Mouse (Mus musculus) layer of hippocampus, adult 9-11 months (tissue): ENCODE measurements around the gene Nsun2.
A peak's percentile ranks its signal among the peaks of the same experiment; 100 is the strongest.
"Not testable (repeated sequence)": the region's sequence is repeated elsewhere in the genome, so short reads cannot be mapped to it uniquely, and the experiment has no call there.

Experiments
- DNase-seq: peaks from one replicate; pipeline ENCODE4 v3.0.0; 2022

The Nsun2 gene

DNA sequence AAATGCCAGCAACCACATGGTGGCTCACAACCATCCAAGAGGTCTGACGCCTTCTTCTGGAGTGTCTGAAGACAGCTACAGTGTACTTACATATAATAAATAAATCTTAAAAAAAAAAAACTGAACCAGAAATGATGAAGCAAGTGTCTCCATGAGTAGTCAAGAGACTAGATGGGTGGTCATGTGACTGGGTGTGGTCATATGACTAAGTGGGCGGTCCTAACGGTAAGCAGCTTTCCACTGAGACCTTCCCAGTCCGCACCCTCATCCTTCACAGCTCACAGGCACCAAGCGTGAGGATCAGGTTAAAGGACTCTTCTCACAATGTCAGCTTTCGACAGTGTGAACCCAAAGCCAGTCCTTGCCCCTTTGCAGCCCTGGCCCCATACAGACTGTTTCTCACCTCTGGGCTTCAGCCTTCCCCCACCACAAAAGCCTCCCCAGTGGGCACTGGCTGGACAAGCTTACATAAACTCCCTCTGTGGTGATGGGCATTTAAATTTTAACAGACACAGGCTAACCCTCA, 22.5 kb downstream of the Nsun2 start:
- no peak for DNase-seq

- no peak for DNase-seq
These were observed 23.2 kb downstream of the Nsun2 start for GRCm38 (mm10) chr13:69556728-69557127.

GRCm38 (mm10) chr13:69558098-69558660, 24.6 kb downstream of the Nsun2 start:
- peak; percentile 47 for DNase-seq

GRCm38 (mm10) chr13:69559291-69559961, 25.9 kb downstream of the Nsun2 start:
- peak; percentile 77 for DNase-seq

DNA sequence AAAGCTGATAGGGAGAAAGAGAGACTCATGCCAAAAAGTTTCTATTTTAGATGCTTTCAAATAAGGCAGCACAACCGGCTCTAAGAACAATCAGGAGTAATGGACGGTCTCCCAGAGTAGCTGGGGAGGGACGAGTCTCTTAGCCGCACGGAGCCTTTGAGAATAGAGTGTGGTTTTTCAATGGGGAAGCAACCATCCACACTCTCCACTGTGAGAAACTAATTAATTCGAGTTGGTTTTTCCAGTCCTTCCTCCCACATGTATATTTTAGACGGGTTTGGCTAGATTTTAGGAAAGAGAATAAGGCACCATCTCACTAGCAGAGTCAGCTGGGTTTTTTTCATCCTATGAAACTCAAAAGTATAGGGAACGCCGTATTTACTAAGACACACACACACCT, 28.5 kb downstream of the Nsun2 start:
- DNase-seq: no peak

DNA sequence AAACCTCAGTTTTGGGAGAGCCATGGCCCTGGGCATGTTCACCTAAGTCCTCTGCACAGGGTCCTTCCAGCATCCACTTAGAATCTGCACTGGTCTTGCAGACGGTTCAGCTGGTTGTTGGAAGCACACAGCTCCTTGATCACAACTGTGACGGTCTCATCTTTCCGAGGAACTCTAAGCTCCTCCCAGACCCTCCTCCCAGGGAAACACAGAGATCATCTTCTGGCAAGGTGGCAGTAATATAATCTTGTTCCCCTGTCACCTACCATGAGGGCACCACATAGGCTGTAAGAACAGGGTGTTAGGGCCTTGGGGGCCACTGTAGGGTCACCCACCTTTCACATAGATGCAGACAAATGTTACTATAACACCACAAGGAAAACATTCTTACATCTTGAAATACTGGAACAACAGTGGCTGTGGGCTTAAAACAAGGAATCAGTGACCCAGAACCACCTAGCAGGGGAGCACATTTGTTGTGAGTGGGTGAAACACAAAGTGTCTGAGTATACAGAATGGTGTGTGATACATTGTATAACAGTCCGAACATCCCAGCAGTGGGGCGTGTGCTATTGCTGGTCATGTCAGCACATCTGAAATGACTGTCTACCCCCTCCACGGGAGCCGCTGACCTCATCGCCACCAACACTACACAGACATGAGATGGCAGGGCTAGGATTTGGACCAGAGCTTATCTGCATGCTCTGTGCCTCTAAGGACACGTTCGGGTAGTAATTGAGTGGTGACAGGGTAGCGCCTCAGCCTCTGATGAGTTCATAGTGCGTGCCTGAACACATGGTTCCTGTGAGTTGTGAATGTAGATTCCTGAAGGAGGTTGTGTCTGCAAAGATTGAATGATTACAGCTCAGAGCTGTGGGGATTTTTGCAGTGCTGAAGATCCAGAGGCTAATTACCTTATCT, 29.4 kb downstream of the Nsun2 start:
- DNase-seq: no peak

DNA sequence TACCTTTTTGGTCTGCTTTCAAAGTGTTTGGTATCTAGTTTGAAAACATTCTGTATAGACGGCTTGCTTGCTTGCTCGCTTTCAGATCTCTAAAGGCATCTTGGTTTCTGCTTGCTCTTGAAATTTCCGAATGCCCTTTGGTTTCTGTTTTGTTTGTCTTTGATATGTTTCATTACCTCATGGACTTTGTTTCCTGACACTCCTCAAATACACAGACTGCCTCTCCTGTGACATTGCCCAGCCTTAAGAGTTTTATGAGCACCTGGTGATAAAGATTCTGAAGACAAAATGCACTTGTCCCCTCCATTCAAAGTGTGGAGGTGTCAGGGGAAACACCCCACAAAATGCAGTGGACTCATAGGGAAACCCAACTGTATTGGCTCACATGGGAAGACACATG, 30.4 kb downstream of the Nsun2 start:
- DNase-seq: no peak

- no peak for DNase-seq
These were observed 31.0 kb downstream of the Nsun2 start for GRCm38 (mm10) chr13:69564573-69564972.

GRCm38 (mm10) chr13:69565401-69565800, 31.9 kb downstream of the Nsun2 start:
- DNase-seq: not testable (repeated sequence)

- no peak for DNase-seq
These were observed 35.7 kb downstream of the Nsun2 start for GRCm38 (mm10) chr13:69569201-69569600.

DNA sequence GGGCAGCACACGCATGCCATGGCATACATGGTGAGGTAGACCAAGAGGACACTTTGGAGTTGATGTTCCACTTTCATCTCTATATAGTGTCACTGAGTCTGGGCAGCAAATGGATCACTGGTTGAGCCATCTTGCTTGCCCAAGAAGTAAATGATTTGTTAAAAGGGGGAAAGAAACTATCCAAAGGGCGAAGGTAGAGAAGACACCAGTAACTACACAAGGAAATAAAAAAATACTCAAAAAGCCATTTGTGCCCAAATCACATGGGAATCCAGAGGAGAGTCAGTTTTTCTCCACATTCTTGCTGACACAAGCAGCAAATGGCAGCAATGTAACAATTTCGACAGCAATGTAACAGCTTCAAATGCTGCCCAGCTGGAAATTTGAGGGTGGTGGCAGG, 39.0 kb downstream of the Nsun2 start:
- no peak for DNase-seq

DNA sequence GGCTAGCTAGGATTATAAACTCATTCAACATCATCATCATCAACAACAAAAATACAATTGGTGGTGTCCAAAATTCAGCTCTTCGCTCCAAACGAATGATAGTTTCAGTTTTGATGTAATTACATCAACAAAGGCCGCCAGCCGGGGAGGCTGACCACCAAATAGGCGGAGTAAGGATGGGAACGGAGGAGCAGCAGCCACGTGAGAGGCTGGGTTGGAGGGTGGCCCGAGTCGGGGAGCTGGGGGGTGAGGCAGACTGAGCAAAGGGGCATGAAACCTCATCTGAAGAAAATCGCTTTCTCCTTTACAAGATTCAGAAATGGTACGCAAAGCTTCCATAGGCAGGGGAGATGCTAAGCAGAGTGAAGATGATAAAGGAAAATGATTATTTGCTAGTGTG, 43.1 kb downstream of the Nsun2 start:
- no peak for DNase-seq

GRCm38 (mm10) chr13:69577181-69577834, 43.8 kb downstream of the Nsun2 start:
- no peak for DNase-seq

GRCm38 (mm10) chr13:69582411-69582810, 48.9 kb downstream of the Nsun2 start:
- DNase-seq: no peak

- DNase-seq: no peak
These were observed 50.0 kb downstream of the Nsun2 start for GRCm38 (mm10) chr13:69583591-69583990.

DNA sequence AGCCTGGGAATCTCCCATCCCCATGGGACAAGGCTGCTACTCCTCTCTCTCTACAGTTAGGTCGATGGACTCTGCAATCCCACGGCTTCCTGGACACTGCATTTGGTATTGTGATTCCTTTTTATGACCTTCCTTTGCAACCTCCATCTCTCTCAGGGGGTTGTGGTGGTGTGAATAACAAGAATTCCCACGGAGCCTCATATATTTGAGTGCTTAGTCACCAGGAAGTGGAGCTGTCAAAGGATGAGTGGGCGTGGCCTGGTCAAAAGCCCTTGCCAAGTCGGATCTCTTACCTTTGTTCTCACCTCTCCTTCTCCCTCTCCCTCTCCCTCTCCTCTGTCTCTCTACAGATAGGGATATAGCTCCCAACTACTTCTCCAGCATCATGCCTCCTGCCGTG, 52.3 kb downstream of the Nsun2 start:
- no peak for DNase-seq

DNA sequence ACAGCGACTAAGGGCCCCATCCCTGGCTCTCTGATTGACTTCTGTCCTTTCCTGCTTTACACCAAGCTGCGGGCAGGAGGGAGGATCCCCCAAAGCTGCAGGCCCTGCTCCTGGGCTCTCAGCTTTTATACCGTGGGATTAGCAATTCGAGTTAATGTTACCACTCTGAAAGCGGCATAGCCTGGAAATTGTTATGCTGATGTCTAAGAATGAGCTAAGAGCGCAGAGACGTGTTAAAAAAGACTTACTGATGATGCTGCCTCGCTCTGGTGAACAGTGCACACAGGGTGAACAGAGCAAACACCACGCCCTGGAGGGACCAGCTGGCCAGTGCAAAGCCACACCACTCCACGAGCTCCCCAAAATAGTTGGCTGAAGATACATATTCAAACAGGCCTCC, 52.8 kb downstream of the Nsun2 start:
- DNase-seq: no peak

DNA sequence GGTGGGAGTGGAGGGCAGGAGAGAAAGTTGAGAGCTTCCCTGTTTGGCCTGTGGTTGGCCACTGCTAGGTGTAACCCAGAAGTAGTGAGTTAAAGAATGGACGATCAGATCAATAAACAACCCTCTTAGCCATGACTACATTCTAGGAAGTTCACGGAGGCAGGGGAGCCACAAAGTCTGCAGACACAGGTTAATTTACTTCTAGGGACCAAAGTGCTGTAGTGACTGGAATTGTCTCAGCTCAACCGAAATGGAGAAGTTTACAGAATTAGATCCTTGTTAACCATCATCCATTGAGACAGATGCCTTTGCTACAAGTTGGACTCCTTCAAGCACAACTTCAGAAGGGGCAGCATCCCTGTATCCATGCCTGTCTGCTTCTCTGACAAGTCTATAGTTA, 54.3 kb downstream of the Nsun2 start:
- no peak for DNase-seq

DNA sequence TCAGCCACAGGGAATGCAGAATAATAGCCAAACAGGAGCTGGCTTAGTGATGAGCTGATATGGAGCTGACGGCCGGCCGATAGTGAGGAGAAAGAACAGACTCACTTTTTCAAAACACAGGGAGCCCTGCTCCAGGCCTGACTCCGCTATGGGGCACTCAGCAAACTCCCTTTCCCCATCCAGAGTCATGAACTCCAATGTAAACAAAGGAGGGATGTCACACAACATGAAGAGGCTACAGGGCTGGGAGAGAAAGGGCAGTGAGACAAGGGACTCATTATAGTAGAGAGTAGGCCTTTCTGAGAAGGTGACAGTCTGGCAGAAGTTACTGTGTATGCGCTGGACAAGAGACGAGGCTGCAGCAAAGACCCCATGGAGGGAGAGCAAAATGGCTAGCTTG, 54.7 kb downstream of the Nsun2 start:
- no peak for DNase-seq

- no peak for DNase-seq
These were observed 57.8 kb downstream of the Nsun2 start for GRCm38 (mm10) chr13:69591338-69591737.

GRCm38 (mm10) chr13:69592226-69592625, 58.7 kb downstream of the Nsun2 start:
- no peak for DNase-seq

GRCm38 (mm10) chr13:69593453-69593852, 59.9 kb downstream of the Nsun2 start:
- DNase-seq: no peak

DNA sequence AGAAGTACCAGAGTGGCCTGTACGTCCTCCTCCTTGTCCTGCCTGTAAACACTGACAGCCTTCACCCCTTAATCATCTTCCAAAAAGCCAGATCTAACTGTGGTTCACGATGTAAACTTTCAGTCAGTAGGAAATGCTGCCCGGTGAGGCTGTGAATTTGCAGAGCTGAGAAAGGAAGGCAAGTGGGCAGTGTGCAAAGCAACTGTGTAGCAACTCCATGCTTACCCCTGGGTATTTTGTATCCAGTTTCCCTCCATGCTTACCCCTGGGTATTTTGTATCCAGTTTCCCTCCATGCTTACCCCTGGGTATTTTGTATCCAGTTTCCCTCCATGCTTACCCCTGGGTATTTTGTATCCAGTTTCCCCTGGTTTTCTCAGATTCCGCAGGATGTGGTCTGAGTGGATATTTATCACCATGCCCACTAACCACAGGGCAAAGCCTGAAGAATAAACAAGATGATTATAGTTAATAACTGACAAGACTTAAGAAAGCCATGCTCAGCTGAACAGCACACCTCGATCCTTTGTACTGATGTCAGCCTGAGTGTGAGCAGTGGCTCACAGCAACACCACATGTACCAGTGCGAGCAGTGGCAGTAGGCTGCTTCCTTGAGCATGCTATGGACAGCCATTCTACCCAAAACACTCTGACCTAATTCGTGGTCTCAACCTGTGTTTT, 61.2 kb downstream of the Nsun2 start:
- no peak for DNase-seq
